Mouse (Mus musculus): ENCODE results near the gene Lrrc18.
A peak's percentile ranks its signal among the peaks of the same experiment; 100 is the strongest.

Lrrc18 gene

GRCm38 (mm10) chr14:32991082-32991481, at the start of gene Lrrc18:
Gene Lrrc18 (plus strand): TSS chr14:32991382.
- no peak within 1 kb of the TSS for H3K4me3 ChIP-seq (replicated peaks; ENCODE audit: low read length)
- no peaks in the 10 kb centered on the region for H3K9me3 ChIP-seq (ENCODE audit: low read length)
- peaks cover 15% of the 10 kb centered on the region for H3K4me1 ChIP-seq (replicated peaks; ENCODE audit: low read depth, low read length)
- no peaks in the 10 kb centered on the region for H3K36me3 ChIP-seq (ENCODE audit: insufficient read depth, low read length)
- TF ChIP-seq NANOG (IDR thresholded peaks at IDR 0.05; ENCODE audit: borderline replicate concordance, low read length): no peak
- no peak for TF ChIP-seq POU5F1 (IDR thresholded peaks at IDR 0.05; ENCODE audit: borderline replicate concordance, low read length)
- TF ChIP-seq CTCF (conservative IDR thresholded peaks at IDR 0.05; ENCODE audit: low read length): no peak
- no peaks in the 10 kb centered on the region for H3K27me3 ChIP-seq (ENCODE audit: insufficient read depth, low read length)

DNA sequence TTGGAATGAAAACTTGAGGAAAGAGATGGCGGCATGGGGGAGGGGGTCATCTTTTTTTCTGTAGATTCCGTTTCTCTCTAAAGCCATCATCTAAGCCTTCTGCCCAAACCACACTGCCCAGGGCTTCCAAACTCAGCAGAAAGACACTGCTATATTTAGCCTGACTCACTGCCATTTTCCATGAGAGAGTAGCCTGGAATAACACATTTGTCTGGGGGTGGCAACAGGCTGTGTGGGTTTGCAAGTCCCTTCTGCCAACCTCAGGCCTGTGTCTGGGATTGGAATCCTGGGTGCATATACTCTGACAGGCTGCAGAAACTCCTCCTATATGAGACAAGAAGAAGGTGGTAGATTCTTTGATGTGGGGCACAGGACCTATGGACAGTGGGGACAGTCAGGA, 43.7 kb upstream of the Lrrc18 start:
- Histone ChIP-seq H3K9me3 (ENCODE audit: low read length) (no peaks in the 10 kb centered on the region), H3K4me1 (replicated peaks; ENCODE audit: low read depth, low read length) (no peaks in the 10 kb centered on the region), H3K4me3 (replicated peaks; ENCODE audit: low read length) (no peak overlapping the region), H3K36me3 (ENCODE audit: insufficient read depth, low read length) (no peaks in the 10 kb centered on the region), H3K27me3 (ENCODE audit: insufficient read depth, low read length) (peaks cover 11% of the 10 kb centered on the region)
- TF ChIP-seq NANOG (IDR thresholded peaks at IDR 0.05; ENCODE audit: borderline replicate concordance, low read length) (no peak), POU5F1 (IDR thresholded peaks at IDR 0.05; ENCODE audit: borderline replicate concordance, low read length) (no peak), CTCF (conservative IDR thresholded peaks at IDR 0.05; ENCODE audit: low read length) (no peak)

DNA sequence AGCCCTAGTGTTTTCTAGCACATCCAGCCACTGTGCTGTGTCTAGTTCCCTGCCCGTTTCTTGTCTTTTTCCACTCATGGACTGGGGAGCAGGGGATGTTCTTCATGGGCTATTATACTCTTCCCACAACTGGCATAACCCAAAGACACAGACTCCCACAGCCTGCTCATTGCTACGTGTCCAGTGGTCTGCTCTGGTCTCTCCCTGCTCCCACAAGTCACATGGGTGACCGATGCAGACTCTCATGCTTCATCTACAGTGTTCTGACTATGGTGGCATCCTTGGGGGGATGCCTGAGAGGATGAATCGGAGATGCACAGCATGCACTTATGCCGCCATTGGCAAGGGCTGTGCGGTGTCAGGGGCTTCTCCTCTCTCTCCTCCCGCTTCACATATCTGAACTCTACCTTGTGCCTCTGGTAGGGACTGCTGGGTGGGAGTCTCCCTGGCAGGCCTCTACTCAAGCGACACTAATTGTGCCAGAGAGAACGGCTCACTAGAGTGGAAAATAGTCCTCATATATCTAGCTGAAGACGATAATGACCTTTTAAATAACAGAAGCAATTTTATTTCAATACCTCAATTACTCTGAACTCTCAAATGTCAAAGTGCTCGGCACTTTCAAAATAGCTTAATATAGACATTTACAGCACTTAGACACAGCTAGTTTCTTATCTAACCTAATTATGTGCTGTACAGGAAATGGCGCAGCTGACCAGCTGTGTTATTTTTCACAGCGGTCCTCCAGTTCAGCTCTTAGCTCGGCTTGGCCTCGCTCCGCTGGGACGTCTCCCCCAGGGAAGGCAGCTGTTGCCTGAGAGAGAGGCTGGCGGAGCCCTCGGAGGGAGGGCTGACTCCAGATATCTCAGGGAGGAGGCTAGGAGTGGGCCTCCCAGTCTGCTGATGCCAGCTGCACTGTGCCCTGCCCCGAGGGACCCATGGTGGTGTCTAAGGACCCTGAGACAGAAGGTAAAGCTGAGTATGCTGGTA, 40.6 kb upstream of the Lrrc18 start:
- no peaks in the 10 kb centered on the region for H3K4me1 ChIP-seq (replicated peaks; ENCODE audit: low read depth, low read length)
- TF ChIP-seq CTCF (conservative IDR thresholded peaks at IDR 0.05; ENCODE audit: low read length): no peak
- no peak for TF ChIP-seq POU5F1 (IDR thresholded peaks at IDR 0.05; ENCODE audit: borderline replicate concordance, low read length)
- TF ChIP-seq NANOG (IDR thresholded peaks at IDR 0.05; ENCODE audit: borderline replicate concordance, low read length): no peak
- peaks cover 13% of the 10 kb centered on the region for H3K27me3 ChIP-seq (ENCODE audit: insufficient read depth, low read length)
- no peaks in the 10 kb centered on the region for H3K9me3 ChIP-seq (ENCODE audit: low read length)
- no peaks in the 10 kb centered on the region for H3K36me3 ChIP-seq (ENCODE audit: insufficient read depth, low read length)
- no peak overlapping the region for H3K4me3 ChIP-seq (replicated peaks; ENCODE audit: low read length)

GRCm38 (mm10) chr14:32956486-32956885, 34.7 kb upstream of the Lrrc18 start:
- H3K9me3 ChIP-seq (ENCODE audit: low read length): no peaks in the 10 kb centered on the region
- peaks cover 14% of the 10 kb centered on the region for H3K27me3 ChIP-seq (ENCODE audit: insufficient read depth, low read length)
- TF ChIP-seq POU5F1 (IDR thresholded peaks at IDR 0.05; ENCODE audit: borderline replicate concordance, low read length): no peak
- TF ChIP-seq NANOG (IDR thresholded peaks at IDR 0.05; ENCODE audit: borderline replicate concordance, low read length): no peak
- TF ChIP-seq CTCF (conservative IDR thresholded peaks at IDR 0.05; ENCODE audit: low read length): no peak
- H3K36me3 ChIP-seq (ENCODE audit: insufficient read depth, low read length): no peaks in the 10 kb centered on the region
- no peaks in the 10 kb centered on the region for H3K4me1 ChIP-seq (replicated peaks; ENCODE audit: low read depth, low read length)
- no peak overlapping the region for H3K4me3 ChIP-seq (replicated peaks; ENCODE audit: low read length)

GRCm38 (mm10) chr14:32958671-32959070, 32.5 kb upstream of the Lrrc18 start:
- Histone ChIP-seq H3K9me3 (ENCODE audit: low read length) (no peaks in the 10 kb centered on the region), H3K4me1 (replicated peaks; ENCODE audit: low read depth, low read length) (no peaks in the 10 kb centered on the region), H3K27me3 (ENCODE audit: insufficient read depth, low read length) (0 out of 2 replicates have a peak, but pooled peaks cover 4% of the 10 kb centered on the region), H3K4me3 (replicated peaks; ENCODE audit: low read length) (no peak overlapping the region), H3K36me3 (ENCODE audit: insufficient read depth, low read length) (no peaks in the 10 kb centered on the region)
- TF ChIP-seq NANOG (IDR thresholded peaks at IDR 0.05; ENCODE audit: borderline replicate concordance, low read length): no peak
- TF ChIP-seq POU5F1 (IDR thresholded peaks at IDR 0.05; ENCODE audit: borderline replicate concordance, low read length): no peak

DNA sequence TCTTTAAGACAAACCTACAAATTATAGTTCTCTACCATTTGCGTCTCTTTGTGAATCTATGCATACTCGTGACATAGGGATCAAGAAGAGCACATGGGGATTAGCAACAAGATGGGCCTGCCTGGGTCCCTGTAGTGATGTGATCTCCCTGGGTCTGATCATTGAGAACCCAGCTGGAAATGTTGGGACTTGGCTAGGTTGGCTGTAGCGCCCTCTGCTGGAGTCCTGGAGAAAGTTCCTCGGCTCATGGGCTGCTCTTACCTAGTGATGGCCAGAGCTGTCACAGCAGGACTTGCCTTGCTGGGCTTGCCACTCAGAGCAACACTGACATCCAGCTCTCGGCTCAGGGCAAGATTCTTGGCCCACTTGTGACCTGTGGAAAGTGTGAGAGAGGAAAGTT, 30.7 kb upstream of the Lrrc18 start:
- H3K4me1 ChIP-seq (replicated peaks; ENCODE audit: low read depth, low read length): no peaks in the 10 kb centered on the region
- 0 out of 2 replicates have a peak, but pooled peaks cover 4% of the 10 kb centered on the region for H3K27me3 ChIP-seq (ENCODE audit: insufficient read depth, low read length)
- TF ChIP-seq POU5F1 (IDR thresholded peaks at IDR 0.05; ENCODE audit: borderline replicate concordance, low read length) (no peak), NANOG (IDR thresholded peaks at IDR 0.05; ENCODE audit: borderline replicate concordance, low read length) (no peak), CTCF (conservative IDR thresholded peaks at IDR 0.05; ENCODE audit: low read length) (peak; percentile 48)
- no peaks in the 10 kb centered on the region for H3K9me3 ChIP-seq (ENCODE audit: low read length)
- no peaks in the 10 kb centered on the region for H3K36me3 ChIP-seq (ENCODE audit: insufficient read depth, low read length)
- no peak overlapping the region for H3K4me3 ChIP-seq (replicated peaks; ENCODE audit: low read length)

- Histone ChIP-seq H3K4me1 (replicated peaks; ENCODE audit: low read depth, low read length) (no peaks in the 10 kb centered on the region), H3K4me3 (replicated peaks; ENCODE audit: low read length) (no peak overlapping the region), H3K36me3 (ENCODE audit: insufficient read depth, low read length) (no peaks in the 10 kb centered on the region), H3K9me3 (ENCODE audit: low read length) (no peaks in the 10 kb centered on the region), H3K27me3 (ENCODE audit: insufficient read depth, low read length) (no peaks in the 10 kb centered on the region)
- TF ChIP-seq POU5F1 (IDR thresholded peaks at IDR 0.05; ENCODE audit: borderline replicate concordance, low read length) (no peak), CTCF (conservative IDR thresholded peaks at IDR 0.05; ENCODE audit: low read length) (no peak), NANOG (IDR thresholded peaks at IDR 0.05; ENCODE audit: borderline replicate concordance, low read length) (no peak)
Observed at GRCm38 (mm10) chr14:32964742-32965141, 26.4 kb upstream of the Lrrc18 start.

GRCm38 (mm10) chr14:32970700-32971099, 20.5 kb upstream of the Lrrc18 start:
- no peaks in the 10 kb centered on the region for H3K4me1 ChIP-seq (replicated peaks; ENCODE audit: low read depth, low read length)
- H3K27me3 ChIP-seq (ENCODE audit: insufficient read depth, low read length): peaks cover 1% of the 10 kb centered on the region; the same call in 1 of the 2 replicates
- TF ChIP-seq NANOG (IDR thresholded peaks at IDR 0.05; ENCODE audit: borderline replicate concordance, low read length) (no peak), POU5F1 (IDR thresholded peaks at IDR 0.05; ENCODE audit: borderline replicate concordance, low read length) (no peak), CTCF (conservative IDR thresholded peaks at IDR 0.05; ENCODE audit: low read length) (no peak)
- H3K4me3 ChIP-seq (replicated peaks; ENCODE audit: low read length): no peak overlapping the region
- no peaks in the 10 kb centered on the region for H3K9me3 ChIP-seq (ENCODE audit: low read length)
- H3K36me3 ChIP-seq (ENCODE audit: insufficient read depth, low read length): no peaks in the 10 kb centered on the region
